Mouse (Mus musculus) CH12.LX (cell line): ENCODE data around the gene Tmem108.

ENCODE experiments used
- BHLHE40 ChIP-seq: IDR thresholded peaks from 2 replicates; pipeline ENCODE4 v1.6.1; 2011; ENCODE audit warnings: mild to moderate bottlenecking, low read depth, low read length, improper control_type of control experiment
- CHD1 ChIP-seq: IDR thresholded peaks from 2 replicates; pipeline ENCODE4 v1.6.1; 2012; ENCODE audit warnings: low read depth, low read length, improper control_type of control experiment, inconsistent platforms
- CTCF ChIP-seq, 2 experiments: IDR thresholded peaks in 1 of 2; conservative IDR thresholded peaks in 1 of 2; 2 replicates each; pipeline ENCODE4 v1.5.1; 2011 to 2012; ENCODE audit warnings: low read depth in 2 of 2, low read length in 2 of 2, improper control_type of control experiment in 1 of 2, inconsistent platforms in 1 of 2, mild to moderate bottlenecking in 1 of 2, moderate library complexity in 1 of 2
- RCOR1 ChIP-seq: conservative IDR thresholded peaks from 2 replicates; pipeline ENCODE4 v1.6.1; 2012; ENCODE audit warnings: low read depth, mild to moderate bottlenecking, inconsistent platforms, low read length, improper control_type of control experiment
- ZNF384 ChIP-seq: IDR thresholded peaks from 2 replicates; pipeline ENCODE4 v1.6.1; 2012; ENCODE audit warnings: low read depth, low read length, improper control_type of control experiment, inconsistent platforms

DNA sequence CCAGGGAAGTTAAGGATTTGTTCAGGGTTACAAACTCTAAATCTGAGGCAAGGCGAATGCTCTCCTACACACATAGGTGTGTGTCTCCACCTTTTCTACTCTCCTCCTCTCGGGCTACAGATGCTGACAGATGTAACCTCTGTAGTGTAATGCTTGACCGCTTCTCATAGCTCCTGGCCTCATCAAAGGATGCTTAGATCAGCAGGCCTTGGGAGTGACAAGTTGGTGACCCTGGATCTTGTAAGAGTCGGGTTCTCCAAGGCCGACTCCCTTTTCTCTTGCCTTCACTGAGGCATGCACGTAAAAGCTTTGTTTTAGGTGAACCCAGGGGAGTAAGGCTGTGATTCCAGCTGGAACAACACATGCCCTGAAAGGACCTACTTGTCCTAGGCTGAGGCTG, 249.4 kb downstream of the Tmem108 start:
- TF ChIP-seq RCOR1 (no peak), CTCF (conservative IDR thresholded peaks at IDR 0.05 in 1 of 2, IDR thresholded peaks at IDR 0.05 in 1 of 2; ENCODE audit: low read depth in 2 of 2, low read length in 2 of 2) (no peak), ZNF384 (no peak), CHD1 (no peak), BHLHE40 (no peak)
